Mouse (Mus musculus) liver, adult 2 months (tissue): ENCODE measurements around the gene 1810024B03Rik. TPM values are rescaled to one million over a fixed set of nuclear protein-coding genes. Genes with fewer than 3 reads are reported as not detected.

Experiments used
- DNase-seq: peaks from one replicate; pipeline ENCODE4 v3.0.0-alpha.2; 2011; ENCODE audit warnings: low read depth, low spot score; ENCODE audit errors: extremely low read depth
- H3K27ac ChIP-seq: fragments of 200-500 bp; replicated peaks from 2 replicates; pipeline ENCODE4 v1.5.1; 2012; ENCODE audit warnings: low read depth, mild to moderate bottlenecking, control low read depth, inconsistent platforms, low read length; ENCODE audit not compliant: insufficient read depth
- H3K27me3 ChIP-seq: fragments of 200-500 bp; 2 replicates; pipeline ENCODE4 v1.6.1; 2012; ENCODE audit warnings: mild to moderate bottlenecking, moderate library complexity, low read length, inconsistent platforms; ENCODE audit not compliant: control insufficient read depth, insufficient read depth
- H3K36me3 ChIP-seq: fragments of 200-500 bp; 2 replicates; pipeline ENCODE4 v1.6.1; 2012; ENCODE audit warnings: low read length, inconsistent platforms; ENCODE audit not compliant: control insufficient read depth, insufficient read depth
- H3K4me1 ChIP-seq: fragments of 200-500 bp; 2 replicates; pipeline ENCODE4 v1.6.1; 2011; ENCODE audit warnings: low read length; ENCODE audit not compliant: control insufficient read depth, insufficient read depth
- H3K4me3 ChIP-seq: fragments of 200-500 bp; 2 replicates; pipeline ENCODE4 v1.5.1; 2011; ENCODE audit warnings: low read depth, mild to moderate bottlenecking, control low read depth, low read length, moderate library complexity; ENCODE audit not compliant: insufficient read depth
- H3K79me2 ChIP-seq: fragments of 200-500 bp; 2 replicates; pipeline ENCODE4 v1.6.1; 2012; ENCODE audit warnings: inconsistent platforms, mild to moderate bottlenecking, low read length, moderate library complexity; ENCODE audit not compliant: control insufficient read depth, insufficient read depth
- H3K9ac ChIP-seq: fragments of 200-500 bp; 2 replicates; pipeline ENCODE4 v1.6.1; 2012; ENCODE audit warnings: low read depth, mild to moderate bottlenecking, control low read depth, inconsistent platforms, low read length
- CTCF ChIP-seq: fragments of 200-500 bp; IDR thresholded peaks from 2 replicates; pipeline ENCODE4 v1.5.1; 2011; ENCODE audit warnings: low read depth, low read length, control low read depth
- POLR2A ChIP-seq: fragments of 200-500 bp; IDR thresholded peaks from 2 replicates; pipeline ENCODE4 v1.6.1; 2011; ENCODE audit warnings: low read length, control low read depth; ENCODE audit not compliant: insufficient read depth; ENCODE audit errors: extremely low read depth
- WGBS: fragments of 180-500 bp; shearing (Covaris S2); methylation state at CpG from one replicate; pipeline ENCODE4 v1.1.7; 2018; 5-methylcytosine and 5-hydroxymethylcytosine counted together
- polyA plus RNA-seq: library from polyadenylated mRNA; depleted of rRNA; stranded (reverse); fragments of >200 nt; gene quantifications from 2 replicates; pipeline ENCODE4 v1.2.3, GENCODE M21; 2012
- total RNA-seq: library from RNA; depleted of rRNA; stranded (reverse); fragments of >200 nt; gene quantifications from 2 replicates; pipeline ENCODE4 v1.2.3, GENCODE M21; 2014

Gene 1810024B03Rik
- total and polyA plus RNA-seq, 2 experiments = 0.82 to 1.2 TPM

DNA sequence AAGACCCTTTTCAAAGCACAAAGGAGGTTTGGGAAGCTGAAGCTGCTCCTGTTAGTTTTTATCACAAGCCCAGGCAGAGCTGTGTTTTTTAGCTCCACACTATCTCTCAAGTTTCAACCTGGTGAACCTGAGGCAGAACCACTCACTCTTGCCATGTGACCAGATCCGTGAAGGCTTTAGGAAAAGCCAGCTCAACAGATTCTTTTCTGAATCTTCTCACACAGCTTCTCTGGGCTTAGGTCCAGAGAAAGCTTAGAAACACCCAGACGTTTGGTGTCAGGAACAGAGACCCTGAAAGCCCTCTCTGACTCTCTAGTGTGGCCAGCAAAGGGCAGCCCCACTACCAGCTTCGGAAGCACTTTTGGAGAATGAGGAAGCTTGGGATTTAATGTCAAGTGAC is 43.4 kb upstream of the 1810024B03Rik start:
- no peak for DNase-seq
- Histone ChIP-seq H3K27ac (no peak overlapping the region), H3K36me3 (0 out of 2 replicates have a peak, but pooled peaks cover 1% of the 10 kb centered on the region), H3K4me3 (no peak overlapping the region), H3K79me2 (peaks cover 25% of the 10 kb centered on the region), H3K4me1 (peaks cover 21% of the 10 kb centered on the region), H3K9ac (no peak overlapping the region), H3K27me3 (no peaks in the 10 kb centered on the region)
- no peak for TF ChIP-seq POLR2A
- TF ChIP-seq CTCF = no peak
- WGBS = 71% methylated on average over 3 of the region's 3 CpGs

GRCm38 (mm10) chr2:127250291-127251008 is 42.4 kb upstream of the 1810024B03Rik start:
- Histone ChIP-seq H3K9ac (no peak overlapping the region), H3K36me3 (peaks cover 7% of the 10 kb centered on the region), H3K4me3 (no peak overlapping the region), H3K27ac (no peak overlapping the region), H3K79me2 (peaks cover 25% of the 10 kb centered on the region), H3K27me3 (no peaks in the 10 kb centered on the region), H3K4me1 (peaks cover 21% of the 10 kb centered on the region)
- no peak for DNase-seq
- TF ChIP-seq POLR2A (no peak), CTCF (no peak)
- 80% methylated on average over 9 of the region's 9 CpGs for WGBS

DNA sequence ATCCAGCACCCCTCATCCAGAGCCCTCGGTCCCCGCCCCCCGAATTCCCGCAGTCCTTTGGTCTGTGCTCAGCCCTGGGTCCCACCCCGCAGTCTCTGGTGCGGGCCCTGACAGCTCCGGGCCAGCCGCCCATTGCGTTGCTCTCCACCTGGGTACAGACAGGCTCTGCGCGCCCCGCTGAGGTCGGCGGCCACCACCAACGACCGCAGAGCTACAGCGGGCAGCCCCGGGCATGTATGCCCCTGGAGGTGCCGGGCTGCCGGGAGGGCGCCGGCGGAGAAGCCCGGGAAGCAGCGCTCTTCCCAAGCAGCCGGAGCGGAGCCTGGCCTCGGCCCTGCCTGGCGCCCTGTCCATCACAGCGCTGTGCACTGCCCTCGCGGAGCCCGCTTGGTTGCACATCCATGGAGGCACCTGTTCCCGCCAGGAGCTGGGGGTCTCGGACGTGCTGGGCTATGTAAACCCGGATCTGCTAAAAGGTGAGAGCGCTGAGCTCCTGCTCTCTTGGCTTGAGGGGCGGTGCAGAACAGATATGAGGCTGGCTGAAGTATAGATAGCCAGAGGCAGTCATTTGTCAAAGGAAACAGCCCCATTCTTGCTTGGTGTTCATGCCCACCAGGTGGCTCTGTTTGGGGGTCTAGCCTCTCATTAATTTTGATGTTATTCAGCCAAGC is 40.4 kb upstream of the 1810024B03Rik start:
- no peaks in the 10 kb centered on the region for H3K27me3 ChIP-seq
- peaks cover 16% of the 10 kb centered on the region for H3K36me3 ChIP-seq
- H3K79me2 ChIP-seq = peaks cover 22% of the 10 kb centered on the region
- H3K9ac ChIP-seq = peak overlapping the region; percentile 83
- no peak overlapping the region for H3K27ac ChIP-seq
- DNase-seq = no peak
- peaks cover 12% of the 10 kb centered on the region for H3K4me1 ChIP-seq
- TF ChIP-seq POLR2A (no peak), CTCF (no peak)
- under 1% methylated on average over 39 of the region's 39 CpGs for WGBS
- peak overlapping the region; percentile 85 for H3K4me3 ChIP-seq

DNA sequence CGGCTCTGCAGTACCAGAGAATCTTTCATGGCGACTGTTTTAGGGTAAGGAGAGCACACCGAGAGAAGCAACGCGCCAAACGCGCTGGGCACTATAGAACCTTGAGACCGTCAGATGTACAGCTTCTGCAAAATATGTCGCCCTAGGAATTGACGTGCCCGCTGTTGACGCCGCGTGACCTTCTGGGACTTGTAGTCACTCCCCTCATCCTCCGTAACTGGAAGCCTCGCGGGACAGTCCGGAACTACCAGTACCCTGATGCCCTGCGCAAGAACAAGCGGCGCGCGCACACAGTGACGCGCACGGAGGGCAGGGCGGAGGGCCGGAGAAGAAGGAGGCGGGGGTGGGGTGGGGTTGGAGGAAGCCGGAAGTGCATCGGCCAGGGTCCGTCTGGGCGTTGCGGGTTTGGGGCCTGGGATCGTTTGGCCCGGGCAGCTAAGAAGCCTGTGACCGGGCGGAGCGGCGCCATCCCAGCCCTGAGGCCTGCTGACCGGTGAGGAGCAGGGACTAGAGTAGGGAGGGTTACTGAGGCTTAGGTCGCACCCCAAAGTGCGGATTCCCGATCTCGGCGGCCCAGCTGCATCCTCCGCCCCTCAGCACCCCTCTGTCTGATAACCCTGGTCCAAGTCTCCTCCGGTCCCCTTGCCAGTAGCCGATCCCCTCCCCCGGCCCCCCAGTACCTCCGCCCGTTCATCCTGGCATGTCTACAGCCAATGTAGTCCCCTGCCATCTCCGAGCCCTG is 39.7 kb upstream of the 1810024B03Rik start, which contains the start of the genes Ciao1 and Tmem127:
Gene Ciao1, minus strand, starts transcription at position 225 of the 742 bp plus-strand sequence.
Gene Tmem127, plus strand, starts transcription at position 317 of the 742 bp plus-strand sequence.
- DNase-seq = peak; percentile 98
- Histone ChIP-seq H3K27me3 (no peaks in the 10 kb centered on the region), H3K4me3 (peak within 1 kb of the TSS; percentile 85), H3K36me3 (peaks cover 19% of the 10 kb centered on the region), H3K9ac (peak within 1 kb of the TSS; percentile 83), H3K4me1 (peaks cover 12% of the 10 kb centered on the region), H3K79me2 (peaks cover 21% of the 10 kb centered on the region), H3K27ac (peak within 1 kb of the TSS; percentile 39)
- under 1% methylated on average over 53 of the region's 53 CpGs for WGBS
- peak; percentile 67 for TF ChIP-seq POLR2A
- no peak for TF ChIP-seq CTCF

GRCm38 (mm10) chr2:127240065-127240464 is 32.0 kb upstream of the 1810024B03Rik start:
- no peaks in the 10 kb centered on the region for H3K79me2 ChIP-seq
- no peaks in the 10 kb centered on the region for H3K27me3 ChIP-seq
- peak; percentile 14 for DNase-seq
- no peak overlapping the region for H3K27ac ChIP-seq
- peaks cover 67% of the 10 kb centered on the region for H3K36me3 ChIP-seq
- TF ChIP-seq CTCF (no peak), POLR2A (no peak)
- no peaks in the 10 kb centered on the region for H3K4me1 ChIP-seq
- WGBS = 76% methylated on average over 2 of the region's 2 CpGs
- H3K4me3 ChIP-seq = no peak overlapping the region
- H3K9ac ChIP-seq = no peak overlapping the region
